Mouse (Mus musculus): ENCODE results near the gene Sfrp5.

- TF ChIP-seq CTCF (IDR thresholded peaks at IDR 0.05; ENCODE audit: low read depth) (no peak), EP300 (IDR thresholded peaks at IDR 0.05; ENCODE audit: low read depth) (no peak)
Measured at GRCm38 (mm10) chr19:42166766-42167165, 35.3 kb downstream of the Sfrp5 start.

All from liver, postnatal 0 days (tissue).